Mouse (Mus musculus) small intestine, adult 2 months (tissue): ENCODE data around the gene Emc10. TPM values are rescaled to one million over a fixed set of nuclear protein-coding genes. Genes with fewer than 3 reads are reported as not detected.

Source experiments
- H3K27ac ChIP-seq: fragments of 200-500 bp; 2 replicates; pipeline ENCODE4 v1.5.1; 2012; ENCODE audit warnings: low read depth, low read length, control low read depth, inconsistent platforms; ENCODE audit not compliant: insufficient read depth
- H3K27me3 ChIP-seq: fragments of 200-500 bp; 2 replicates; pipeline ENCODE4 v1.6.1; 2012; ENCODE audit warnings: mild to moderate bottlenecking, moderate library complexity, low read length, inconsistent platforms; ENCODE audit not compliant: control insufficient read depth, insufficient read depth
- H3K36me3 ChIP-seq: fragments of 200-500 bp; 2 replicates; pipeline ENCODE4 v1.6.1; 2012; ENCODE audit warnings: mild to moderate bottlenecking, low read length, control low read depth, inconsistent platforms; ENCODE audit not compliant: control insufficient read depth, insufficient read depth
- H3K4me1 ChIP-seq: fragments of 200-500 bp; 2 replicates; pipeline ENCODE4 v1.6.1; 2012; ENCODE audit warnings: low read length, inconsistent platforms, mixed read lengths; ENCODE audit not compliant: control insufficient read depth, insufficient read depth, insufficient read length
- H3K4me3 ChIP-seq: fragments of 200-500 bp; 2 replicates; pipeline ENCODE4 v1.5.1; 2012; ENCODE audit warnings: low read depth, mild to moderate bottlenecking, control low read depth, inconsistent platforms, low read length, moderate library complexity
- CTCF ChIP-seq: fragments of 200-500 bp; IDR thresholded peaks from 2 replicates; pipeline ENCODE4 v1.5.1; 2012; ENCODE audit warnings: low read depth, mild to moderate bottlenecking, control low read depth, inconsistent platforms, low read length, moderate library complexity, mixed read lengths; ENCODE audit not compliant: insufficient replicate concordance, insufficient read length; ENCODE audit errors: extremely low read depth
- POLR2A ChIP-seq: fragments of 200-500 bp; IDR thresholded peaks from 2 replicates; pipeline ENCODE4 v1.6.1; 2012; ENCODE audit warnings: low read depth, mild to moderate bottlenecking, control low read depth, inconsistent platforms, low read length, moderate library complexity
- WGBS: fragments of 180-500 bp; shearing (Covaris S2); methylation state at CpG from one replicate; pipeline ENCODE4 v1.1.7; 2018; 5-methylcytosine and 5-hydroxymethylcytosine counted together
- polyA plus RNA-seq: library from polyadenylated mRNA; depleted of rRNA; stranded (reverse); fragments of >200 nt; gene quantifications from 2 replicates; pipeline ENCODE4 v1.2.3, GENCODE M21; 2012

Emc10 gene
- polyA plus RNA-seq, 1 experiment = 256 TPM

- no peak for TF ChIP-seq CTCF
- TF ChIP-seq POLR2A = no peak
- Histone ChIP-seq H3K27me3 (no peaks in the 10 kb centered on the region), H3K36me3 (no peaks in the 10 kb centered on the region; the same call in 1 of the 2 replicates), H3K27ac (no peak overlapping the region), H3K4me1 (peaks cover 11% of the 10 kb centered on the region), H3K4me3 (no peak overlapping the region)
- 29% methylated on average over 1 of the region's 1 CpGs for WGBS
Measured at GRCm38 (mm10) chr7:44472558-44472885, 23.8 kb downstream of the Emc10 start.

- no peaks in the 10 kb centered on the region; the same call in 1 of the 2 replicates for H3K36me3 ChIP-seq
- TF ChIP-seq POLR2A (no peak), CTCF (no peak)
- 45% methylated on average over 6 of the region's 6 CpGs for WGBS
- H3K27ac ChIP-seq = no peak overlapping the region
- H3K4me3 ChIP-seq = no peak overlapping the region
- H3K27me3 ChIP-seq = no peaks in the 10 kb centered on the region
- H3K4me1 ChIP-seq = peaks cover 13% of the 10 kb centered on the region
Measured at GRCm38 (mm10) chr7:44471880-44472557, 24.3 kb downstream of the Emc10 start.

- 90% methylated on average over 16 of the region's 16 CpGs for WGBS
- H3K4me3 ChIP-seq = no peak overlapping the region
- H3K36me3 ChIP-seq = no peaks in the 10 kb centered on the region; the same call in 1 of the 2 replicates
- peaks cover 13% of the 10 kb centered on the region for H3K4me1 ChIP-seq
- no peaks in the 10 kb centered on the region for H3K27me3 ChIP-seq
- no peak overlapping the region for H3K27ac ChIP-seq
- TF ChIP-seq POLR2A (no peak), CTCF (no peak)
Measured at GRCm38 (mm10) chr7:44470696-44471612, 25.4 kb downstream of the Emc10 start.

GRCm38 (mm10) chr7:44469677-44470675 is 26.4 kb downstream of the Emc10 start:
- H3K4me3 ChIP-seq = no peak overlapping the region
- no peaks in the 10 kb centered on the region for H3K27me3 ChIP-seq
- TF ChIP-seq POLR2A (no peak), CTCF (no peak)
- H3K4me1 ChIP-seq = peaks cover 15% of the 10 kb centered on the region
- H3K36me3 ChIP-seq = no peaks in the 10 kb centered on the region; the same call in 1 of the 2 replicates
- no peak overlapping the region for H3K27ac ChIP-seq
- WGBS = 91% methylated on average over 16 of the region's 16 CpGs

GRCm38 (mm10) chr7:44468644-44469285 is 27.6 kb downstream of the Emc10 start:
- H3K27ac ChIP-seq = no peak overlapping the region
- H3K4me3 ChIP-seq = peak overlapping the region; percentile 81
- TF ChIP-seq CTCF (no peak), POLR2A (no peak)
- no peaks in the 10 kb centered on the region; the same call in 1 of the 2 replicates for H3K36me3 ChIP-seq
- H3K27me3 ChIP-seq = no peaks in the 10 kb centered on the region; the same call in 1 of the 2 replicates
- 63% methylated on average over 15 of the region's 15 CpGs for WGBS
- peaks cover 15% of the 10 kb centered on the region for H3K4me1 ChIP-seq

GRCm38 (mm10) chr7:44467811-44468411 is 28.4 kb downstream of the Emc10 start, which contains the start of gene Josd2:
Gene Josd2 (plus strand): TSS chr7:44467980.
- WGBS = under 1% methylated on average over 42 of the region's 42 CpGs
- no peak for TF ChIP-seq CTCF
- peak; percentile 56 for TF ChIP-seq POLR2A

More at GRCm38 (mm10) chr7:44467811-44468411, 28.4 kb downstream of the Emc10 start, which contains the start of gene Josd2:
- Histone ChIP-seq H3K4me3 (peak within 1 kb of the TSS; percentile 81), H3K36me3 (no peaks in the 10 kb centered on the region; the same call in 1 of the 2 replicates), H3K27ac (0 out of 2 replicates have a peak within 1 kb of the TSS, but pooled peaks have one; percentile 4), H3K4me1 (peaks cover 12% of the 10 kb centered on the region), H3K27me3 (peaks cover 7% of the 10 kb centered on the region; the same call in 1 of the 2 replicates)
